Mouse (Mus musculus) heart, adult 2 months (tissue): ENCODE results near the gene Prmt2. TPM values are rescaled to one million over a fixed set of nuclear protein-coding genes. Genes with fewer than 3 reads are reported as not detected.

Experiments used
- DNase-seq, 2 experiments: peaks; one replicate each; pipeline ENCODE4 v3.0.0; 2021
- H3K27ac ChIP-seq: fragments of 200-600 bp; 2 replicates; pipeline ENCODE4 v1.8.1; 2022
- H3K27me3 ChIP-seq: fragments of 200-500 bp; 2 replicates; pipeline ENCODE4 v1.6.1; 2012; ENCODE audit warnings: mild to moderate bottlenecking, low read length, inconsistent platforms, mixed read lengths; ENCODE audit not compliant: control insufficient read depth, insufficient read depth
- H3K36me3 ChIP-seq: fragments of 200-500 bp; 2 replicates; pipeline ENCODE4 v1.6.1; 2012; ENCODE audit warnings: low read length, inconsistent platforms; ENCODE audit not compliant: control insufficient read depth, insufficient read depth
- H3K4me1 ChIP-seq: fragments of 200-500 bp; 2 replicates; pipeline ENCODE4 v1.6.1; 2011; ENCODE audit warnings: low read length; ENCODE audit not compliant: control insufficient read depth, insufficient read depth
- H3K4me3 ChIP-seq: fragments of 200-600 bp; 2 replicates; pipeline ENCODE4 v1.8.1; 2022
- H3K79me2 ChIP-seq: fragments of 200-500 bp; replicated peaks from 2 replicates; pipeline ENCODE4 v1.6.1; 2012; ENCODE audit warnings: mild to moderate bottlenecking, inconsistent platforms, low read length, moderate library complexity, mixed read lengths; ENCODE audit not compliant: control insufficient read depth, insufficient read depth
- H3K9ac ChIP-seq: fragments of 200-500 bp; 2 replicates; pipeline ENCODE4 v1.6.1; 2012; ENCODE audit warnings: low read depth, mild to moderate bottlenecking, control low read depth, inconsistent platforms, low read length, mixed read lengths
- CTCF ChIP-seq: fragments of 200-600 bp; IDR thresholded peaks from 2 replicates; pipeline ENCODE4 v1.8.1; 2022; ENCODE audit warnings: antibody characterized with exemption, mild to moderate bottlenecking, moderate library complexity
- EP300 ChIP-seq: fragments of 200-500 bp; IDR thresholded peaks from 2 replicates; pipeline ENCODE4 v1.6.1; 2011; ENCODE audit warnings: low read depth, low read length, control low read depth; ENCODE audit not compliant: insufficient read depth
- POLR2A ChIP-seq: fragments of 200-500 bp; IDR thresholded peaks from 2 replicates; pipeline ENCODE4 v1.6.1; 2011; ENCODE audit warnings: mild to moderate bottlenecking, low read depth, low read length, control low read depth; ENCODE audit not compliant: insufficient read depth
- WGBS: fragments of 180-500 bp; shearing (Covaris S2); methylation state at CpG from one replicate; pipeline ENCODE4 v1.1.7; 2018; 5-methylcytosine and 5-hydroxymethylcytosine counted together
- intact Hi-C: fragments of 180-260 bp; cut with DNase I; formaldehyde crosslinking; loops from one replicate; pipeline ENCODE4 v1.15.1; 2025
- long read RNA-seq: library from polyadenylated mRNA; stranded (forward); transcript quantifications from one replicate; pipeline ENCODE4 v2.0.0, GENCODE M21; 2021
- polyA plus RNA-seq: library from polyadenylated mRNA; depleted of rRNA; stranded (reverse); fragments of >200 nt; gene quantifications from 2 replicates; pipeline ENCODE4 v1.2.3, GENCODE M21; 2012; rRNA removed
- total RNA-seq, 2 experiments: library from RNA; stranded (reverse); gene quantifications; 2 replicates each; pipeline ENCODE4 v1.2.3; 2021

Gene Prmt2
- total RNA-seq (10 to 100 TPM in 1 of 2 experiments, 1 to 10 TPM in 1; 7.9 to 11.1 TPM), polyA plus RNA-seq (23.0 and 28.7 TPM in 2 replicates)
- long read RNA-seq, transcript Prmt2-201 (11 exons, 2,016 nt): major isoform, 29 of 35 reads
- long read RNA-seq, partial matches to known transcripts: 1 of 35 reads
- long read RNA-seq, other reads (novel, unspliced or antisense): 1 of 35 reads

- peak; percentile 93 to 94 for DNase-seq
- H3K27ac ChIP-seq: peak within 1 kb of the TSS; percentile 90
- H3K36me3 ChIP-seq: no peaks in the 10 kb centered on the region
- peak within 1 kb of the TSS; percentile 84 for H3K4me3 ChIP-seq
- no peaks in the 10 kb centered on the region; the same call in 1 of the 2 replicates for H3K4me1 ChIP-seq
- no peaks in the 10 kb centered on the region for H3K27me3 ChIP-seq
- under 1% methylated on average over 47 of the region's 47 CpGs for WGBS
- intact Hi-C loops: loop anchor here (2.0 kb wide), 1 partner anchor 23 kb away; no protein-coding TSS in a partner anchor
- no peaks in the 10 kb centered on the region for H3K79me2 ChIP-seq
- no peak for TF ChIP-seq EP300
- peak; percentile 86 for TF ChIP-seq POLR2A
- TF ChIP-seq CTCF: peak; percentile 47
- H3K9ac ChIP-seq: peak within 1 kb of the TSS; percentile 76
Measured at GRCm38 (mm10) chr10:76237341-76238225, at the start of gene Prmt2. TSS of gene Prmt2 (minus strand) at chr10:76237865.

GRCm38 (mm10) chr10:76278541-76279097 lies 41.0 kb upstream of the Prmt2 start:
- no peak overlapping the region for H3K4me3 ChIP-seq
- DNase-seq: no peak
- no peaks in the 10 kb centered on the region for H3K27me3 ChIP-seq
- H3K36me3 ChIP-seq: no peaks in the 10 kb centered on the region
- 65% methylated on average over 5 of the region's 5 CpGs for WGBS
- H3K4me1 ChIP-seq: no peaks in the 10 kb centered on the region
- H3K27ac ChIP-seq: no peak overlapping the region
- no peak overlapping the region for H3K9ac ChIP-seq
- H3K79me2 ChIP-seq: no peaks in the 10 kb centered on the region
- TF ChIP-seq POLR2A: no peak
- no peak for TF ChIP-seq CTCF
- TF ChIP-seq EP300: no peak
- intact Hi-C loops: no loop called here

GRCm38 (mm10) chr10:76275256-76275655 lies 37.6 kb upstream of the Prmt2 start:
- Histone ChIP-seq H3K4me1 (no peaks in the 10 kb centered on the region), H3K27ac (no peak overlapping the region), H3K36me3 (no peaks in the 10 kb centered on the region), H3K4me3 (no peak overlapping the region), H3K27me3 (no peaks in the 10 kb centered on the region), H3K9ac (no peak overlapping the region), H3K79me2 (no peaks in the 10 kb centered on the region)
- TF ChIP-seq POLR2A: no peak
- TF ChIP-seq EP300: no peak
- TF ChIP-seq CTCF: no peak
- no peak for DNase-seq
- 84% methylated on average over 10 of the region's 10 CpGs for WGBS
- intact Hi-C loops: no loop called here

- no peak for DNase-seq
- no peak overlapping the region for H3K27ac ChIP-seq
- TF ChIP-seq EP300 (no peak), POLR2A (no peak), CTCF (peak; percentile 73)
- H3K9ac ChIP-seq: no peak overlapping the region
- H3K79me2 ChIP-seq: no peaks in the 10 kb centered on the region
- WGBS: 35% methylated on average over 8 of the region's 8 CpGs
- H3K36me3 ChIP-seq: no peaks in the 10 kb centered on the region
- intact Hi-C loops: no loop called here
- H3K4me1 ChIP-seq: no peaks in the 10 kb centered on the region
- H3K4me3 ChIP-seq: no peak overlapping the region
- H3K27me3 ChIP-seq: no peaks in the 10 kb centered on the region
Measured at GRCm38 (mm10) chr10:76271238-76271637, 33.6 kb upstream of the Prmt2 start.

- no peaks in the 10 kb centered on the region for H3K36me3 ChIP-seq
- H3K4me1 ChIP-seq: peaks cover 5% of the 10 kb centered on the region; the same call in 1 of the 2 replicates
- TF ChIP-seq POLR2A: no peak
- no peak for TF ChIP-seq EP300
- TF ChIP-seq CTCF: no peak
- intact Hi-C loops: no loop called here
- H3K27ac ChIP-seq: no peak overlapping the region
- H3K9ac ChIP-seq: no peak overlapping the region
- H3K4me3 ChIP-seq: no peak overlapping the region
- no peaks in the 10 kb centered on the region for H3K27me3 ChIP-seq
- H3K79me2 ChIP-seq: no peaks in the 10 kb centered on the region
- WGBS: 72% methylated on average over 4 of the region's 4 CpGs
- DNase-seq: no peak
Measured at GRCm38 (mm10) chr10:76262431-76262830, 24.8 kb upstream of the Prmt2 start.
